Mouse (Mus musculus): ENCODE measurements around the gene Crygs. TPM values are rescaled to one million over a fixed set of nuclear protein-coding genes. Genes with fewer than 3 reads are reported as not detected.

Gene Crygs
- polyA plus RNA-seq, 1 experiment from 2014 or later = not detected

DNA sequence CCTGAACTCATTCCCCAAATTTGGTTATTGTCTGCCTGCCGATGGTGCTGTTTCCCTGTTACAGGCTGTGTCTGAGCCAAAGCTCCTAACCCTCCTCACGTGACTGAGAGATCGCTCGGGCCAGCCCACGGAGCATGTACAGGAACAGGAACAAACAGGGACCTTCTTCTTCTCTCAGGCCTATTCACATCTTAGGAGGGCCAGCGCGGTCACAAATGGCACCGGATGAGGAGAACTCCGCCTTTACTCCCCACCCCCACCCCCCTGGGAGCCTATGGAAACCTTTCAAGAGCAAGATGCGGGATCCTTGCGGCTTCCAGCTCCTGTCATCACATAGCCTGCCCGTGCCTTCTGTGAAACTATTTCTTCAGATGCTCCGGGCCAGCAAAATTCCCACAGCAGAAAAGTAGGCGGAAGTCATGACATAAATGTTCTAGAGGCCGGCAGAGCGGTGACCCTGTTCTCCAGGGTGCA, 44.6 kb downstream of the Crygs start:
- no peaks in the 10 kb centered on the region for H3K4me1 ChIP-seq (replicated peaks; ENCODE audit: control insufficient read depth, insufficient read depth, low read length)
- H3K9me3 ChIP-seq (ENCODE audit: control insufficient read depth, low read length) = no peaks in the 10 kb centered on the region
- no peak overlapping the region for H3K4me3 ChIP-seq (replicated peaks; ENCODE audit: low read length)
- DNase-seq (ENCODE audit: low spot score) (no peak), ATAC-seq (ENCODE audit: low FRiP score) (no peak)
- no peak overlapping the region for H3K4me2 ChIP-seq (replicated peaks)
- no peaks in the 10 kb centered on the region for H3K36me3 ChIP-seq (replicated peaks; ENCODE audit: control insufficient read depth, insufficient read depth)
- no peak overlapping the region for H3K9ac ChIP-seq
- H3K27me3 ChIP-seq (ENCODE audit: control insufficient read depth, insufficient read depth, low read length) = no peaks in the 10 kb centered on the region
- WGBS = 78% methylated on average over 16 of the region's 16 CpGs
- no peak overlapping the region for H3K27ac ChIP-seq

DNA sequence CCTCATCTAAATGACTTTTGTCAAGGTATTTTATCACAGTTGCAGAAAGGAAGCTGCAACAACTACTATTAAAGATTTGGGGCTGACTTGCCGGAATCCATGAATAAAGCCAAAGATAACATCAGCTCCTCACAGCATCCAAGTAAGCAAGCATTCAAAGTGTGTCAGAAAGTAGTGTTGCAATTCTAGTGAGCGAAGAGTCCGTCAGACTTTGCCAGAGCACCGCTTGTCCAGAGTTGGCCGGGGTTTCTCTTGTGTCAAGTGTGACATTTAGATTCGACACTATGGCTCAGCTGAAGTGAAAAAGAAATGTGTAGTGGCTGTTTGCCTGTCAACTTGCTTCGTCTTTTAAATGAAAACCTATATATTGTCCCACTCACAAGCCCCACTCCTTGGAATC, 45.8 kb downstream of the Crygs start:
- Histone ChIP-seq H3K9ac (no peak overlapping the region), H3K27me3 (ENCODE audit: control insufficient read depth, insufficient read depth, low read length) (no peaks in the 10 kb centered on the region), H3K36me3 (replicated peaks; ENCODE audit: control insufficient read depth, insufficient read depth) (no peaks in the 10 kb centered on the region), H3K4me3 (replicated peaks; ENCODE audit: low read length) (no peak overlapping the region), H3K4me2 (replicated peaks) (no peak overlapping the region), H3K4me1 (replicated peaks; ENCODE audit: control insufficient read depth, insufficient read depth, low read length) (no peaks in the 10 kb centered on the region), H3K9me3 (ENCODE audit: control insufficient read depth, low read length) (peaks cover 4% of the 10 kb centered on the region; the same call in 1 of the 2 replicates), H3K27ac (no peak overlapping the region)
- DNase-seq (ENCODE audit: low spot score) (no peak), ATAC-seq (ENCODE audit: low FRiP score) (no peak)
- WGBS = 88% methylated on average over 7 of the region's 7 CpGs

Other genes with a start within 250 kb of the Crygs start
- 2.8 and 3.7 TPM in 2 replicates for gene Dgkg, start 154.4 kb downstream of the Crygs start, polyA plus RNA-seq (2014; fragmentation: Nextera tagmentation; extraction: Ambion mirVana)
- 21.4 and 27.9 TPM in 2 replicates for gene Tbccd1, start 46.1 kb upstream of the Crygs start, polyA plus RNA-seq (2014; fragmentation: Nextera tagmentation; extraction: Ambion mirVana)
- 96.5 and 109 TPM in 2 replicates for gene Dnajb11, start 46.3 kb upstream of the Crygs start, polyA plus RNA-seq (2014; fragmentation: Nextera tagmentation; extraction: Ambion mirVana)
- gene Ahsg, start 79.7 kb upstream of the Crygs start, polyA plus RNA-seq (2014; fragmentation: Nextera tagmentation; extraction: Ambion mirVana) = not detected in 2 replicates
- gene Fetub, start 106.8 kb upstream of the Crygs start, polyA plus RNA-seq (2014; fragmentation: Nextera tagmentation; extraction: Ambion mirVana) = not detected in 2 replicates
- gene Hrg, start 139.5 kb upstream of the Crygs start, polyA plus RNA-seq (2014; fragmentation: Nextera tagmentation; extraction: Ambion mirVana) = 0.19 and 0.31 TPM in 2 replicates
- gene Kng2, start 217.9 kb upstream of the Crygs start, polyA plus RNA-seq (2014; fragmentation: Nextera tagmentation; extraction: Ambion mirVana) = 0.88 TPM in 1 of 2 replicates, not detected in the other
- gene Kng1, start 246.3 kb upstream of the Crygs start, polyA plus RNA-seq (2014; fragmentation: Nextera tagmentation; extraction: Ambion mirVana) = not detected in 2 replicates